Mouse (Mus musculus) forelimb bud, embryonic 11.5 days (tissue): ENCODE measurements around the gene Iqgap2.

Source experiments
- DNase-seq: peaks from one replicate; pipeline ENCODE4 v3.0.0-alpha.2; 2012; ENCODE audit warnings: low read depth, low spot score

Gene Iqgap2

GRCm38 (mm10) chr13:95884455-95884854 lies 7.3 kb downstream of the Iqgap2 start:
- DNase-seq: no peak

- DNase-seq: no peak
These were observed 9.7 kb downstream of the Iqgap2 start for GRCm38 (mm10) chr13:95882001-95882400.

GRCm38 (mm10) chr13:95881427-95881826 lies 10.3 kb downstream of the Iqgap2 start:
- DNase-seq: no peak

- no peak for DNase-seq
These were observed 11.1 kb downstream of the Iqgap2 start for GRCm38 (mm10) chr13:95880633-95881032.

- no peak for DNase-seq
These were observed 19.7 kb downstream of the Iqgap2 start for GRCm38 (mm10) chr13:95871993-95872392.

- DNase-seq: no peak
These were observed 21.1 kb downstream of the Iqgap2 start for GRCm38 (mm10) chr13:95870626-95871025.

- DNase-seq: no peak
These were observed 22.7 kb downstream of the Iqgap2 start for GRCm38 (mm10) chr13:95868896-95869540.

GRCm38 (mm10) chr13:95862201-95862600 lies 29.5 kb downstream of the Iqgap2 start:
- no peak for DNase-seq

- DNase-seq: no peak
These were observed 32.5 kb downstream of the Iqgap2 start for GRCm38 (mm10) chr13:95859271-95859670.

- no peak for DNase-seq
These were observed 32.9 kb downstream of the Iqgap2 start for GRCm38 (mm10) chr13:95858866-95859265.

- no peak for DNase-seq
These were observed 36.2 kb downstream of the Iqgap2 start for GRCm38 (mm10) chr13:95855537-95855936.

GRCm38 (mm10) chr13:95851611-95852010 lies 40.1 kb downstream of the Iqgap2 start:
- no peak for DNase-seq

GRCm38 (mm10) chr13:95850451-95850850 lies 41.3 kb downstream of the Iqgap2 start:
- DNase-seq: peak; percentile 35

GRCm38 (mm10) chr13:95849501-95850007 lies 42.2 kb downstream of the Iqgap2 start:
- DNase-seq: no peak

GRCm38 (mm10) chr13:95846364-95846763 lies 45.4 kb downstream of the Iqgap2 start:
- no peak for DNase-seq

- DNase-seq: no peak
These were observed 46.8 kb downstream of the Iqgap2 start for GRCm38 (mm10) chr13:95844950-95845349.

- no peak for DNase-seq
These were observed 48.2 kb downstream of the Iqgap2 start for GRCm38 (mm10) chr13:95843411-95844026.

- no peak for DNase-seq
These were observed 48.9 kb downstream of the Iqgap2 start for GRCm38 (mm10) chr13:95842803-95843202.

- DNase-seq: no peak
These were observed 49.8 kb downstream of the Iqgap2 start for GRCm38 (mm10) chr13:95841946-95842345.

- no peak for DNase-seq
These were observed 54.8 kb downstream of the Iqgap2 start for GRCm38 (mm10) chr13:95836944-95837343.

GRCm38 (mm10) chr13:95833473-95833872 lies 58.2 kb downstream of the Iqgap2 start:
- DNase-seq: no peak

GRCm38 (mm10) chr13:95832712-95833111 lies 59.0 kb downstream of the Iqgap2 start:
- no peak for DNase-seq

- no peak for DNase-seq
These were observed 60.0 kb downstream of the Iqgap2 start for GRCm38 (mm10) chr13:95831760-95832159.
